In the genomic region with DNA sequence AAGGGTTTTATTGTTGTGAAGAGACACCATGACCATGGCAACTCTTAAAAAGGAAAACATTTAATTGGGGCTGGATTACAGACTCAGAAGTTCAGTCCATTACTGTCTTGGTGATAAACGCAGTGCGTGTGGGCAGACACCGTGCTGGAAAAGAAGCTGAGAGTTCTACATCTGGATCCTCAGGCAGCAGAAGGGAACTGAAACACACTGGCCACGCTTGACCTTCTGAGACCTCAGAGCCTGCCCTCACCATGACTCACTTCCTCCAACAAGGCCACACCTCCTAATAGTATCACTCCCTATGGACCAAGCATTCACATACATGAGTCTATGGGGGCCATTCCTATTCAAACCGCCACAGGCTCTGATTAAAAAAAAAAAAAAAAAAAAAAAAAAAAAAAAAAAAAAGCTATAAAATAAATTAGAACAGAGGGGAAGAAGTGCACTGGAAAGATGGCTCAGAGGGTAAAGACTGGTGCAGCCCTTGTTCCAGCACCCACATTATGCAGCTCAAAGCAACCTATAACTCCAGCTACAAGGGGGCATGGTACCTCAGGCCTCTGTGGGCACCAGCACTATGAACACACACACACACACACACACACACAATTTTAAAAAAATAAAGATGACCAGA, we compare ENCODE assay signal across 14 mouse cellular contexts. TPM values are rescaled to one million over a fixed set of nuclear protein-coding genes. Genes with fewer than 3 reads are reported as not detected.
DNase-seq lines count a peak whose midpoint lies in the region; ATAC-seq and TF ChIP-seq lines count a peak whose summit lies in the region.
"Had no signal": no experiment of that assay in that cellular context is flagged by ENCODE, and none has a peak within 500 bp of the region (broad histone marks: within the 10 kb centered on the region; RNA-seq: fewer than 3 reads in every experiment).

No protein-coding gene starts in this region.

- H3K36me3 ChIP-seq in neural tube, embryonic 15.5 days, result no peaks in the 10 kb centered on the region
- no peaks in the 10 kb centered on the region for H3K36me3 ChIP-seq in small intestine, adult 2 months (ENCODE audit: control insufficient read depth, insufficient read depth, low read length)
- no peaks in the 10 kb centered on the region for H3K36me3 ChIP-seq in forebrain, embryonic 14.5 days (ENCODE audit: control insufficient read depth, insufficient read depth, low read length)
- H3K36me3 ChIP-seq in midbrain, embryonic 14.5 days (ENCODE audit: control insufficient read depth, insufficient read depth, low read length), result no peaks in the 10 kb centered on the region
- H3K36me3 ChIP-seq: forebrain, embryonic 15.5 days; G1E; limb, embryonic 15.5 days had no signal

- 0 out of 2 replicates have a peak overlapping the region, but pooled peaks have one; percentile 9 for H3K27ac ChIP-seq in neural tube, embryonic 15.5 days (replicated peaks)
- H3K27ac ChIP-seq in embryonic fibroblast, embryonic 13.5 days (ENCODE audit: insufficient read depth, low read length), result no peak overlapping the region
- 0 out of 2 replicates have a peak overlapping the region, but pooled peaks have one; percentile 50 for H3K27ac ChIP-seq in small intestine, adult 2 months (ENCODE audit: insufficient read depth, low read depth, low read length)
- no peak overlapping the region for H3K27ac ChIP-seq in forebrain, embryonic 14.5 days (ENCODE audit: low read depth, low read length)
- H3K27ac ChIP-seq in midbrain, embryonic 14.5 days (replicated peaks; ENCODE audit: low read depth, low read length), result no peak overlapping the region
- H3K27ac ChIP-seq: forebrain, embryonic 15.5 days; limb, embryonic 15.5 days had no signal

- no peaks in the 10 kb centered on the region for H3K27me3 ChIP-seq in neural tube, embryonic 15.5 days (replicated peaks)
- no peaks in the 10 kb centered on the region for H3K27me3 ChIP-seq in small intestine, adult 2 months (ENCODE audit: control insufficient read depth, insufficient read depth, low read length)
- no peaks in the 10 kb centered on the region for H3K27me3 ChIP-seq in forebrain, embryonic 14.5 days (replicated peaks; ENCODE audit: control insufficient read depth, insufficient read depth, low read length)
- H3K27me3 ChIP-seq in midbrain, embryonic 14.5 days (ENCODE audit: control insufficient read depth, insufficient read depth, low read length), result no peaks in the 10 kb centered on the region
- H3K27me3 ChIP-seq: forebrain, embryonic 15.5 days; limb, embryonic 15.5 days had no signal

- H3K4me3 ChIP-seq in neural tube, embryonic 15.5 days (replicated peaks), result no peak overlapping the region
- no peak overlapping the region for H3K4me3 ChIP-seq in embryonic fibroblast, embryonic 13.5 days (ENCODE audit: insufficient read depth, low read length)
- H3K4me3 ChIP-seq in small intestine, adult 2 months (ENCODE audit: low read depth, low read length), result no peak overlapping the region
- H3K4me3 ChIP-seq in forebrain, embryonic 14.5 days (ENCODE audit: low read depth, low read length), result no peak overlapping the region
- H3K4me3 ChIP-seq in midbrain, embryonic 14.5 days (replicated peaks; ENCODE audit: low read depth, low read length), result no peak overlapping the region
- H3K4me3 ChIP-seq: forebrain, embryonic 15.5 days; limb, embryonic 15.5 days had no signal

- peak; percentile 28; the same call in 1 of the 2 replicates for TF ChIP-seq POLR2A in embryonic fibroblast, embryonic 13.5 days (IDR thresholded peaks at IDR 0.05; ENCODE audit: low read depth, low read length)
- TF ChIP-seq POLR2A in small intestine, adult 2 months (IDR thresholded peaks at IDR 0.05; ENCODE audit: low read depth, low read length), result no peak

- H3K4me2 ChIP-seq in neural tube, embryonic 15.5 days, result no peak overlapping the region
- no peak overlapping the region for H3K4me2 ChIP-seq in forebrain, embryonic 14.5 days (ENCODE audit: low read length)
- no peak overlapping the region for H3K4me2 ChIP-seq in midbrain, embryonic 14.5 days (ENCODE audit: low read length)
- H3K4me2 ChIP-seq: forebrain, embryonic 15.5 days; limb, embryonic 15.5 days had no signal

- no peaks in the 10 kb centered on the region for H3K9me3 ChIP-seq in neural tube, embryonic 15.5 days (replicated peaks)
- H3K9me3 ChIP-seq in forebrain, embryonic 14.5 days (replicated peaks; ENCODE audit: control insufficient read depth, low read length), result no peaks in the 10 kb centered on the region
- H3K9me3 ChIP-seq in midbrain, embryonic 14.5 days (ENCODE audit: control insufficient read depth, low read length), result no peaks in the 10 kb centered on the region
- H3K9me3 ChIP-seq: forebrain, embryonic 15.5 days; G1E; limb, embryonic 15.5 days had no signal

- ATAC-seq in neural tube, embryonic 15.5 days (ENCODE audit: low FRiP score), result no peak
- no peak for ATAC-seq in forebrain, embryonic 14.5 days
- ATAC-seq in midbrain, embryonic 14.5 days (ENCODE audit: low FRiP score, low TSS enrichment), result no peak
- ATAC-seq: forebrain, embryonic 15.5 days had no signal

- no peak overlapping the region for H3K9ac ChIP-seq in neural tube, embryonic 15.5 days (replicated peaks)
- H3K9ac ChIP-seq in forebrain, embryonic 14.5 days (ENCODE audit: low read length), result no peak overlapping the region
- no peak overlapping the region for H3K9ac ChIP-seq in midbrain, embryonic 14.5 days (replicated peaks; ENCODE audit: low read length)
- H3K9ac ChIP-seq: forebrain, embryonic 15.5 days; limb, embryonic 15.5 days had no signal

- TF ChIP-seq CTCF in embryonic fibroblast, embryonic 13.5 days (IDR thresholded peaks at IDR 0.05; ENCODE audit: borderline replicate concordance, insufficient read depth, low read length), result no peak
- no peak for TF ChIP-seq CTCF in small intestine, adult 2 months (IDR thresholded peaks at IDR 0.05; ENCODE audit: extremely low read depth, insufficient read length, insufficient replicate concordance, low read depth, low read length)

- WGBS in neural tube, embryonic 15.5 days, result 70% methylated on average over 5 of the region's 5 CpGs
- WGBS in small intestine, adult 2 months, result 62% methylated on average over 5 of the region's 5 CpGs
- WGBS in forebrain, embryonic 14.5 days, result 86% methylated on average over 5 of the region's 5 CpGs
- WGBS in midbrain, embryonic 14.5 days, result 79% methylated on average over 5 of the region's 5 CpGs

- H3K4me1 ChIP-seq in neural tube, embryonic 15.5 days, result peaks cover 14% of the 10 kb centered on the region
- 0 out of 2 replicates have a peak, but pooled peaks cover 2% of the 10 kb centered on the region for H3K4me1 ChIP-seq in embryonic fibroblast, embryonic 13.5 days (ENCODE audit: control insufficient read depth, insufficient read depth, low read length)
- H3K4me1 ChIP-seq in small intestine, adult 2 months (ENCODE audit: control insufficient read depth, insufficient read depth, insufficient read length, low read length), result peaks cover 11% of the 10 kb centered on the region; the same call in 1 of the 2 replicates
- no peaks in the 10 kb centered on the region for H3K4me1 ChIP-seq in forebrain, embryonic 14.5 days (ENCODE audit: control insufficient read depth, insufficient read depth, low read length)
- no peaks in the 10 kb centered on the region for H3K4me1 ChIP-seq in midbrain, embryonic 14.5 days (ENCODE audit: control insufficient read depth, insufficient read depth, low read length)

- DNase-seq in heart, adult 18-20 months, result peak; percentile 43 to 77
- no peak for DNase-seq in heart, postnatal 4 days
- DNase-seq in neural tube, embryonic 10.5 days (ENCODE audit: extremely low spot score, low spot score), result no peak
- no peak for DNase-seq in forebrain, embryonic 14.5 days (ENCODE audit: low spot score)
- DNase-seq in midbrain, embryonic 14.5 days, result no peak
- DNase-seq: cerebellum, postnatal 36 days; right cerebral cortex, postnatal 14 days; thymus, postnatal 4 days had no signal

RNA-seq across cellular contexts. Expression of gene Tmem107, which starts 8.3 kb away (rescaled TPM):
- total RNA-seq in heart, adult 18-20 months (2021), result 1 to 10 TPM; 5.3 to 7.0 TPM
- total RNA-seq in heart, postnatal 4 days (2021), result 1 to 10 TPM; 6.7 to 8.6 TPM
- 33.3 and 39.2 TPM in 2 replicates for polyA plus RNA-seq in neural tube, embryonic 15.5 days (2015; fragmentation: Nextera tagmentation; extraction: Ambion mirVana)
- polyA plus RNA-seq in embryonic fibroblast, embryonic 13.5 days (2011; ENCODE audit: insufficient read length, low read depth, missing spikeins), result 14.0 and 17.6 TPM in 2 replicates
- 11.8 and 12.8 TPM in 2 replicates for polyA plus RNA-seq in small intestine, adult 2 months (2012; rRNA removed)
- polyA plus RNA-seq in forebrain, embryonic 14.5 days (2014; fragmentation: Nextera tagmentation; extraction: Ambion mirVana), result 45.2 and 49.6 TPM in 2 replicates
- 28.0 and 36.5 TPM in 2 replicates for polyA plus RNA-seq in midbrain, embryonic 14.5 days (2014; fragmentation: Nextera tagmentation; extraction: Ambion mirVana)

RNA-seq across cellular contexts. Expression of gene Vamp2, which starts 9.4 kb away (rescaled TPM):
- total RNA-seq in heart, adult 18-20 months (2021), result 10 to 100 TPM; 53.9 to 55.4 TPM
- total RNA-seq in heart, postnatal 4 days (2021), result 10 to 100 TPM; 80.2 to 84.6 TPM
- polyA plus RNA-seq in neural tube, embryonic 15.5 days (2015; fragmentation: Nextera tagmentation; extraction: Ambion mirVana), result 347 and 355 TPM in 2 replicates
- polyA plus RNA-seq in embryonic fibroblast, embryonic 13.5 days (2011; ENCODE audit: insufficient read length, low read depth, missing spikeins), result 51.1 and 58.3 TPM in 2 replicates
- polyA plus RNA-seq in small intestine, adult 2 months (2012; rRNA removed), result 33.5 and 84.4 TPM in 2 replicates
- 124 and 188 TPM in 2 replicates for polyA plus RNA-seq in forebrain, embryonic 14.5 days (2014; fragmentation: Nextera tagmentation; extraction: Ambion mirVana)
- polyA plus RNA-seq in midbrain, embryonic 14.5 days (2014; fragmentation: Nextera tagmentation; extraction: Ambion mirVana), result 258 and 260 TPM in 2 replicates

RNA-seq across cellular contexts. Expression of gene Per1, which starts 16.1 kb away (rescaled TPM):
- 10 to 100 TPM; 38.8 to 48.5 TPM for total RNA-seq in heart, adult 18-20 months (2021)
- total RNA-seq in heart, postnatal 4 days (2021), result 10 to 100 TPM; 42.6 to 55.6 TPM
- 10.0 and 11.9 TPM in 2 replicates for polyA plus RNA-seq in neural tube, embryonic 15.5 days (2015; fragmentation: Nextera tagmentation; extraction: Ambion mirVana)
- polyA plus RNA-seq in embryonic fibroblast, embryonic 13.5 days (2011; ENCODE audit: insufficient read length, low read depth, missing spikeins), result 23.1 and 30.9 TPM in 2 replicates
- polyA plus RNA-seq in small intestine, adult 2 months (2012; rRNA removed), result 5.4 and 13.9 TPM in 2 replicates
- 6.8 and 11.6 TPM in 2 replicates for polyA plus RNA-seq in forebrain, embryonic 14.5 days (2014; fragmentation: Nextera tagmentation; extraction: Ambion mirVana)
- polyA plus RNA-seq in midbrain, embryonic 14.5 days (2014; fragmentation: Nextera tagmentation; extraction: Ambion mirVana), result 9.3 and 13.1 TPM in 2 replicates

RNA-seq across cellular contexts. Expression of gene Borcs6, which starts 19.4 kb away (rescaled TPM):
- total RNA-seq in heart, adult 18-20 months (2021), result 10 to 100 TPM; 16.7 to 19.3 TPM
- total RNA-seq in heart, postnatal 4 days (2021), result 10 to 100 TPM; 13.8 to 14.3 TPM
- polyA plus RNA-seq in neural tube, embryonic 15.5 days (2015; fragmentation: Nextera tagmentation; extraction: Ambion mirVana), result 20.6 and 24.0 TPM in 2 replicates
- 9.7 and 11.2 TPM in 2 replicates for polyA plus RNA-seq in embryonic fibroblast, embryonic 13.5 days (2011; ENCODE audit: insufficient read length, low read depth, missing spikeins)
- 13.2 and 28.5 TPM in 2 replicates for polyA plus RNA-seq in small intestine, adult 2 months (2012; rRNA removed)
- 10.7 and 13.9 TPM in 2 replicates for polyA plus RNA-seq in forebrain, embryonic 14.5 days (2014; fragmentation: Nextera tagmentation; extraction: Ambion mirVana)
- polyA plus RNA-seq in midbrain, embryonic 14.5 days (2014; fragmentation: Nextera tagmentation; extraction: Ambion mirVana), result 17.3 and 20.1 TPM in 2 replicates

RNA-seq across cellular contexts. Expression of gene Aurkb, which starts 33.5 kb away (rescaled TPM):
- total RNA-seq in heart, adult 18-20 months (2021), result 1 to 10 TPM in 1 of 2 experiments, under 1 TPM in 1; 0.67 to 1.5 TPM
- total RNA-seq in heart, postnatal 4 days (2021), result 10 to 100 TPM; 38.0 to 43.3 TPM
- polyA plus RNA-seq in neural tube, embryonic 15.5 days (2015; fragmentation: Nextera tagmentation; extraction: Ambion mirVana), result 15.6 and 47.4 TPM in 2 replicates
- 31.5 and 44.0 TPM in 2 replicates for polyA plus RNA-seq in embryonic fibroblast, embryonic 13.5 days (2011; ENCODE audit: insufficient read length, low read depth, missing spikeins)
- polyA plus RNA-seq in small intestine, adult 2 months (2012; rRNA removed), result 15.5 and 30.8 TPM in 2 replicates
- polyA plus RNA-seq in forebrain, embryonic 14.5 days (2014; fragmentation: Nextera tagmentation; extraction: Ambion mirVana), result 69.2 and 74.0 TPM in 2 replicates
- polyA plus RNA-seq in midbrain, embryonic 14.5 days (2014; fragmentation: Nextera tagmentation; extraction: Ambion mirVana), result 14.6 and 29.6 TPM in 2 replicates

Comparison
In these comparisons a context has a peak if more than half of its experiments do, and no peak if none do; other contexts are left out.
1. DNase-seq: peak in heart, adult 18-20 months (2 of 2); none in heart, postnatal 4 days (single experiment), neural tube, embryonic 10.5 days (single experiment), forebrain, embryonic 14.5 days (single experiment) and midbrain, embryonic 14.5 days (single experiment).
2. H3K27ac ChIP-seq: peak in neural tube, embryonic 15.5 days (single experiment) and small intestine, adult 2 months (single experiment); none in embryonic fibroblast, embryonic 13.5 days (single experiment), forebrain, embryonic 14.5 days (single experiment) and midbrain, embryonic 14.5 days (single experiment).